Mouse (Mus musculus) layer of hippocampus, adult 2 months (tissue): ENCODE measurements around the gene Sgcg. TPM values are rescaled to one million over a fixed set of nuclear protein-coding genes. Genes with fewer than 3 reads are reported as not detected.

ENCODE experiments used
- DNase-seq, 2 experiments: peaks; one replicate each; pipeline ENCODE4 v3.0.0; 2022; ENCODE audit warnings: low spot score in 2 of 2
- H3K27ac ChIP-seq: fragments of 200-600 bp; 2 replicates; pipeline ENCODE4 v1.8.1; 2022
- H3K4me3 ChIP-seq: fragments of 200-600 bp; 2 replicates; pipeline ENCODE4 v1.8.1; 2022; ENCODE audit warnings: mild to moderate bottlenecking
- CTCF ChIP-seq: fragments of 200-600 bp; conservative IDR thresholded peaks from 2 replicates; pipeline ENCODE4 v1.8.1; 2022; ENCODE audit warnings: antibody characterized with exemption, mild to moderate bottlenecking, moderate library complexity
- total RNA-seq, 2 experiments: library from RNA; stranded (reverse); gene quantifications; 2 replicates each; pipeline ENCODE4 v1.2.3; 2021

Sgcg gene
- total RNA-seq, 2 experiments from 2014 or later: 0.28 TPM; not detected in 1

DNA sequence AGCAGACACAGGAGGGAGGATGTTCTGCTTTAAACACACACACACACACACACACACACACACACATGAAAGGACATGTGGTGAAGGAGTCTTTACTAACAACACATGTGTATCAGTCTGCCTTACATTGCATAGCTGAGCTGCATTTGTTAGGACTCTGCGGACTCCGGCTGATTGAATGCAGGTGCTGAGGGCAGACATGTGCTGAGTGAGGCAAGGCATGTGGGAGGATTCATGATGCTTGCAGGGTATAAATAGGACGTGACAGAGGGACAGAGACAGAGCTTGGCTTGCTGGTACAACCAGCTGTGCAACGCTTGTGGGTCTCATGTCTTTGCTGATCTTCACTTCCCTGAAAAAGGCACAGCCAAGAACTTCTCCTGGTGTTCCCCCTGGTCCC, 34.5 kb downstream of the Sgcg start:
- Histone ChIP-seq H3K27ac (peak overlapping the region; percentile 75), H3K4me3 (no peak overlapping the region)
- no peak for TF ChIP-seq CTCF
- DNase-seq: no peak

DNA sequence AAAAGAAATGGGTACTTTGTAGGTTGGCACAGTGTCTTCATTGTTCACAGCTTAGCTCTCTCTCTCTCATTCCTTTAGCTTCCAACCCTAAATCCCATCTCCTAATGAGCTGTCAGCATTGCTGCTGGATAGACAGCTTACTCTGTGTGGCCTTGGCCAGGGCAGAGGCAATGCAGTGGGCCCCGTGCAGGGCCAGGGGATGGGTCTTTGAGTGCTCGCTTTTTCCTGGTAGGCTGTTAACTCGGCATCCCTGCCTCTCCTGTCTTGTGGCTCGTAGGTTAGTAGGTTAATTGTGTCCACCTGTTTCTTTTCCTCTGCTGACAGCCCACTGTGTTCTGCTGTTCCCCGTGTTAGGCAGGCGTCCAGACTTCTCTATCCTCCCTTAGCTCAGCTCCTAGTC, 35.8 kb downstream of the Sgcg start:
- Histone ChIP-seq H3K4me3 (no peak overlapping the region), H3K27ac (no peak overlapping the region)
- no peak for TF ChIP-seq CTCF
- no peak for DNase-seq

- Histone ChIP-seq H3K27ac (no peak overlapping the region), H3K4me3 (no peak overlapping the region)
- no peak for DNase-seq
- TF ChIP-seq CTCF: no peak
Observed at GRCm38 (mm10) chr14:61221166-61221565, 37.1 kb downstream of the Sgcg start.

GRCm38 (mm10) chr14:61211754-61212153, 46.5 kb downstream of the Sgcg start:
- Histone ChIP-seq H3K4me3 (no peak overlapping the region), H3K27ac (no peak overlapping the region)
- TF ChIP-seq CTCF: no peak
- no peak for DNase-seq

- no peak for TF ChIP-seq CTCF
- DNase-seq: no peak
- Histone ChIP-seq H3K4me3 (no peak overlapping the region), H3K27ac (no peak overlapping the region)
Observed at GRCm38 (mm10) chr14:61210111-61210510, 48.2 kb downstream of the Sgcg start.

DNA sequence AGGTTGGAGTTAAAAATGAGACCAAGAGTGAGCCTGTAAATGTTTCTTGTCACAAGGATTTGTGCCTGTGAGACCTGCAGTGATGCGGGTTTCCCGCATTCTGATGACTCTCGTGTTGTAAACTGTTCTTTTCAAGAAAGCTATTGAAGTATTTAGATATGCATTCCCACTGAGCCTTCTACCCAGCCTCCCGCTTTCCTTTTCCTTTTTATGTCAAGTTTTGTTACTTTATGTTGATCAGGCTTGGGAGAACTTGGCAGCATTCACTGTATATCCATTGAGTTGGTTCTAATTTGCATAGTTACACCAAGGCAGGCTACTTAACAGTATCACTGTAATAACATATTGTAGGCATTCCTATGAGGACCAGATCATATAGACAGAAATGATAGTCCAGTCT, 63.9 kb downstream of the Sgcg start:
- Histone ChIP-seq H3K4me3 (no peak overlapping the region), H3K27ac (no peak overlapping the region)
- DNase-seq: no peak
- TF ChIP-seq CTCF: no peak

- H3K27ac ChIP-seq: no peak overlapping the region
- no peak for TF ChIP-seq CTCF
- no peak for DNase-seq
- H3K4me3 ChIP-seq: no peak overlapping the region
Observed at GRCm38 (mm10) chr14:61192326-61192725, 66.0 kb downstream of the Sgcg start.

DNA sequence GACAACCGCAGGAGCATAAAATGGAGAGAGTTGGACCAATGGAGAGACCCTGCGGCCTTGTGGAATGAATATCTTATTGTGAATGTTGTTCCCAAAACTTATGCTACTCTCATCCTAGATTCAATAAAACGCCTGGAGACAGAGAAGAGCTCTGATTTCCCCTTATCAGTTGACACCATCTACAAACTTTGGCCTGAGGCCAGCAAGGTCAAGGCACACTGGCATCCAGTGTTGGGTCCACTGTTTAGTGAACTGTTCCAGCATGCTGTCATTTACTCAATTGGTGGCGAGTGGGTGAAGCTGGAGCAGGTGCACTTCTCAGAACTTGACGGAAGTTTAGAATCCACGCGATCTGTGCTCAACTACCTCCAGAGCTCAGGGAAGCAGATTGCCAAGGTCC, 66.4 kb downstream of the Sgcg start:
- no peak for DNase-seq
- Histone ChIP-seq H3K27ac (no peak overlapping the region), H3K4me3 (no peak overlapping the region)
- no peak for TF ChIP-seq CTCF

- peak overlapping the region; percentile 95 for H3K27ac ChIP-seq
- TF ChIP-seq CTCF: peak; percentile 60
- H3K4me3 ChIP-seq: peak overlapping the region; percentile 97
- DNase-seq: peak; percentile 41 to 45
Observed at GRCm38 (mm10) chr14:61173229-61173628, 85.1 kb downstream of the Sgcg start.

- Histone ChIP-seq H3K27ac (peak overlapping the region; percentile 95), H3K4me3 (peak overlapping the region; percentile 97)
- TF ChIP-seq CTCF: no peak
- peak; percentile 97 to 99 for DNase-seq
Observed at GRCm38 (mm10) chr14:61172548-61173158, 85.6 kb downstream of the Sgcg start.

DNA sequence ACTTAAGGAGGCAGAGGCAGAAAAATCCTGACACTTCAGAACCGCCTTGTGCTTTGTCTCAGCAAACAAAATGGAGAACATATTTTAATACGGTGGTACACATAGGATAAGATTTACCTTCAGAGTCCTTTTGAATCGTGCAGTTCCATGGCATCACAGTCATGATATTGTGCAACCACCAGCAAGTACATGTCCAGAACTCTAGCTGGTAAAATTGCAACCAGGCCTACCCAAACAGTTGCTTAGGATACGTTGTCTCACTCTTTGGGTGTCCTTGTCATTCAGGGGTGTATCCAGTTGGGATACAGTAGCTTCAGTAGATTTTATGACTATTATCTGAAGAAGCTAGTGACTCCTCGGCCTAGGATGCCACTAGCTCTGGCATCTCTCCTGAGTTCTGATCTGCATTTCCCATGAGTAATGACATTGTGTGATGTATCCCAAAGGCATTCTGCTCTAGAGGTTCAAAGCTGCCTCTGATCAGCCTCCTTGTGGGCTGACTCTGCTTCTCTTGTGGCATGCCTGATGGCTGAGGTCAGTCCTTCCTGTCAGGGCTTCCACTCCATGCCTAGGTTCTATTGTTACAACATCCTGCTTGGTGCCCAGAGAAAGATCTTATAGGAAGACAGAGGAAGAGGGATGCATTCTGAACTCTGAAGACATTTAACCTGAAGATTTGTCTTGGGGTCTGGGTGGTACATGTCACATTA, 86.9 kb downstream of the Sgcg start:
- DNase-seq: no peak
- TF ChIP-seq CTCF: no peak
- no peak overlapping the region for H3K27ac ChIP-seq
- H3K4me3 ChIP-seq: no peak overlapping the region

Other genes starting within 250 kb of the Sgcg start
- gene Tnfrsf19, start 212.0 kb downstream of the Sgcg start, total RNA-seq: 10 to 100 TPM; 49.0 to 50.0 TPM
- gene Sacs, start 120.0 kb downstream of the Sgcg start, total RNA-seq: 10 to 100 TPM; 54.8 to 62.1 TPM
- gene Arl11, start 51.3 kb upstream of the Sgcg start, total RNA-seq: under 1 TPM; 0.32 to 0.41 TPM
- 1 to 10 TPM; 6.3 to 7.2 TPM for gene Ebpl, start 101.9 kb upstream of the Sgcg start, total RNA-seq
- 10 to 100 TPM; 66.9 to 70.2 TPM for gene Kpna3, start 181.4 kb upstream of the Sgcg start, total RNA-seq